Mouse (Mus musculus) left cerebral cortex, postnatal 36 days (tissue): ENCODE measurements around the gene Gm16513. TPM values are rescaled to one million over a fixed set of nuclear protein-coding genes. Genes with fewer than 3 reads are reported as not detected.
"Not testable (repeated sequence)": the region's sequence is repeated elsewhere in the genome, so short reads cannot be mapped to it uniquely, and the experiment has no call there.

ENCODE experiments used
- DNase-seq, 2 experiments: peaks; one replicate each; pipeline ENCODE4 v3.0.0; 2021 to 2022; ENCODE audit warnings: low spot score in 2 of 2, mixed read lengths in 1 of 2
- intact Hi-C: fragments of 180-260 bp; cut with DNase I; formaldehyde crosslinking; loops from one replicate; pipeline ENCODE4 v1.15.1; 2025
- total RNA-seq, 2 experiments: library from RNA; stranded (reverse); gene quantifications; 2 replicates each; pipeline ENCODE4 v1.2.3; 2021

The Gm16513 gene
- not detected for total RNA-seq

- DNase-seq, intact Hi-C loops: not testable (repeated sequence)
These were observed at the start of gene Gm16513 for GRCm38 (mm10) chr5:95182324-95182723. Gm16513 (plus strand) TSS chr5:95182624.

Other genes with a start within 250 kb of the Gm16513 start
- gene Gm6367, start 194.0 kb upstream of the Gm16513 start, total RNA-seq: not detected
- not detected for gene Gm7942, start 75.7 kb upstream of the Gm16513 start, total RNA-seq
- gene Gm10424, start 90.1 kb downstream of the Gm16513 start, total RNA-seq: not detected
- not detected for gene Gm3259, start 123.3 kb downstream of the Gm16513 start, total RNA-seq